In genomic region chr7:16197166-16197565, GRCm38 (mm10) we compare ENCODE assay signal across 21 mouse cellular contexts. TPM values are rescaled to one million over a fixed set of nuclear protein-coding genes. Genes with fewer than 3 reads are reported as not detected.
A peak's percentile ranks its signal among the peaks of the same experiment; 100 is the strongest.
DNase-seq lines count a peak whose midpoint lies in the region; ATAC-seq and TF ChIP-seq lines count a peak whose summit lies in the region.
"Had no signal": no experiment of that assay in that cellular context is flagged by ENCODE, and none has a peak within 500 bp of the region (broad histone marks: within the 10 kb centered on the region; RNA-seq: fewer than 3 reads in every experiment).

No protein-coding gene starts in this region.

- no peak for TF ChIP-seq CTCF in thymus, adult 2 months (IDR thresholded peaks at IDR 0.05; ENCODE audit: borderline replicate concordance, control insufficient read depth, extremely low read depth, insufficient read depth, low read length, poor library complexity)

- intact Hi-C loops in gastrocnemius, postnatal 14 days (cut with DNase I; ENCODE audit: low total_unique reads), result no loop called here

- no peaks in the 10 kb centered on the region for H3K9me3 ChIP-seq in forebrain, embryonic 10.5 days
- no peaks in the 10 kb centered on the region for H3K9me3 ChIP-seq in forebrain, embryonic 11.5 days (ENCODE audit: control insufficient read depth, low read length)
- H3K9me3 ChIP-seq in liver, embryonic 11.5 days (ENCODE audit: control insufficient read depth, low read length), result no peaks in the 10 kb centered on the region
- no peaks in the 10 kb centered on the region for H3K9me3 ChIP-seq in liver, embryonic 12.5 days (replicated peaks)
- H3K9me3 ChIP-seq: embryonic facial prominence, embryonic 15.5 days; liver, embryonic 13.5 days had no signal

- H3K36me3 ChIP-seq in forebrain, embryonic 10.5 days (replicated peaks), result peaks cover 70% of the 10 kb centered on the region
- no peaks in the 10 kb centered on the region; the same call in 1 of the 2 replicates for H3K36me3 ChIP-seq in forebrain, embryonic 11.5 days (ENCODE audit: control insufficient read depth, insufficient read depth, low read length)
- peaks cover 24% of the 10 kb centered on the region for H3K36me3 ChIP-seq in liver, embryonic 11.5 days (ENCODE audit: control insufficient read depth, insufficient read depth, low read length)
- peaks cover 54% of the 10 kb centered on the region for H3K36me3 ChIP-seq in liver, embryonic 12.5 days
- H3K36me3 ChIP-seq in thymus, adult 2 months (ENCODE audit: control insufficient read depth, insufficient read depth, low read length), result no peaks in the 10 kb centered on the region

- no peak for DNase-seq in forebrain, embryonic 10.5 days (ENCODE audit: extremely low spot score, low spot score)
- DNase-seq in forebrain, embryonic 11.5 days (ENCODE audit: low spot score), result no peak
- DNase-seq in liver, embryonic 11.5 days (ENCODE audit: low spot score), result no peak
- DNase-seq in CD8-positive naive resting alpha-beta T cell, adult 2 months (ENCODE audit: low read depth in 2 of 2, low spot score in 2 of 2), result peak; percentile 15 to 27
- peak; percentile 69 for DNase-seq in thymus, adult 2 months
- no peak for DNase-seq in gastrocnemius, postnatal 14 days
- no peak for DNase-seq in adrenal gland, adult 8-10 months
- DNase-seq: cerebellum, postnatal 14 days; embryo, embryonic 11 days; heart, adult 18-20 months; kidney, adult 18-20 months; kidney, postnatal 25 days; liver, embryonic 13.5 days; right cerebral cortex, postnatal 25 days had no signal

- no peaks in the 10 kb centered on the region for H3K27me3 ChIP-seq in forebrain, embryonic 10.5 days (ENCODE audit: poor library complexity, severe bottlenecking)
- no peaks in the 10 kb centered on the region for H3K27me3 ChIP-seq in forebrain, embryonic 11.5 days (ENCODE audit: control insufficient read depth, insufficient read depth, low read length)
- no peaks in the 10 kb centered on the region for H3K27me3 ChIP-seq in liver, embryonic 11.5 days (replicated peaks; ENCODE audit: control insufficient read depth, insufficient read depth, low read length)
- H3K27me3 ChIP-seq in liver, embryonic 12.5 days (replicated peaks), result no peaks in the 10 kb centered on the region
- H3K27me3 ChIP-seq in thymus, adult 2 months (ENCODE audit: control insufficient read depth, insufficient read depth, low read length), result no peaks in the 10 kb centered on the region
- H3K27me3 ChIP-seq: embryonic facial prominence, embryonic 15.5 days; liver, embryonic 13.5 days; Patski had no signal

- 83% methylated on average over 5 of the region's 5 CpGs for WGBS in forebrain, embryonic 10.5 days
- WGBS in forebrain, embryonic 11.5 days, result 86% methylated on average over 5 of the region's 5 CpGs
- 67% methylated on average over 5 of the region's 5 CpGs for WGBS in liver, embryonic 11.5 days
- 67% methylated on average over 5 of the region's 5 CpGs for WGBS in liver, embryonic 12.5 days (ENCODE audit: insufficient replicate concordance)
- 13% methylated on average over 5 of the region's 5 CpGs for WGBS in thymus, adult 2 months

- ATAC-seq in forebrain, embryonic 11.5 days (replicated peaks; ENCODE audit: low FRiP score), result no peak
- no peak for ATAC-seq in liver, embryonic 11.5 days (replicated peaks; ENCODE audit: low FRiP score)
- ATAC-seq in liver, embryonic 12.5 days, result no peak
- ATAC-seq: forebrain, embryonic 14.5 days; lung, postnatal 0 days; Patski had no signal

- TF ChIP-seq POLR2A in thymus, adult 2 months (IDR thresholded peaks at IDR 0.05; ENCODE audit: control insufficient read depth, extremely low read depth, insufficient read depth, low read length, poor library complexity), result no peak

- H3K9ac ChIP-seq in forebrain, embryonic 11.5 days (ENCODE audit: low read length), result no peak overlapping the region
- 0 out of 2 replicates have a peak overlapping the region, but pooled peaks have one; percentile 6 for H3K9ac ChIP-seq in liver, embryonic 11.5 days (ENCODE audit: low read depth, low read length)
- H3K9ac ChIP-seq in liver, embryonic 12.5 days, result no peak overlapping the region
- H3K9ac ChIP-seq: embryonic facial prominence, embryonic 15.5 days; liver, embryonic 13.5 days had no signal

- no peak overlapping the region for H3K4me3 ChIP-seq in forebrain, embryonic 10.5 days
- no peak overlapping the region for H3K4me3 ChIP-seq in forebrain, embryonic 11.5 days (ENCODE audit: low read depth, low read length)
- no peak overlapping the region for H3K4me3 ChIP-seq in liver, embryonic 11.5 days (ENCODE audit: low read depth, low read length)
- no peak overlapping the region for H3K4me3 ChIP-seq in liver, embryonic 12.5 days
- H3K4me3 ChIP-seq in thymus, adult 2 months (ENCODE audit: control insufficient read depth, insufficient read depth, low read length), result no peak overlapping the region
- H3K4me3 ChIP-seq: embryonic facial prominence, embryonic 15.5 days; left cerebral cortex, adult 2 months; limb, embryonic 10.5 days; liver, embryonic 13.5 days had no signal

- no peak overlapping the region for H3K4me2 ChIP-seq in forebrain, embryonic 11.5 days (ENCODE audit: low read depth, low read length, severe bottlenecking)
- no peak overlapping the region for H3K4me2 ChIP-seq in liver, embryonic 11.5 days
- no peak overlapping the region for H3K4me2 ChIP-seq in liver, embryonic 12.5 days
- H3K4me2 ChIP-seq: embryonic facial prominence, embryonic 15.5 days; liver, embryonic 13.5 days had no signal

- H3K4me1 ChIP-seq in forebrain, embryonic 10.5 days, result 0 out of 2 replicates have a peak, but pooled peaks cover 4% of the 10 kb centered on the region
- H3K4me1 ChIP-seq in forebrain, embryonic 11.5 days (replicated peaks; ENCODE audit: control insufficient read depth, insufficient read depth, low read length), result no peaks in the 10 kb centered on the region
- H3K4me1 ChIP-seq in liver, embryonic 11.5 days (replicated peaks; ENCODE audit: control insufficient read depth, insufficient read depth, low read length), result no peaks in the 10 kb centered on the region
- no peaks in the 10 kb centered on the region for H3K4me1 ChIP-seq in liver, embryonic 12.5 days
- H3K4me1 ChIP-seq in thymus, adult 2 months (replicated peaks; ENCODE audit: control insufficient read depth, insufficient read depth, low read length), result peaks cover 80% of the 10 kb centered on the region
- H3K4me1 ChIP-seq: embryonic facial prominence, embryonic 15.5 days had no signal

- H3K27ac ChIP-seq in forebrain, embryonic 10.5 days, result 0 out of 2 replicates have a peak overlapping the region, but pooled peaks have one; percentile 25
- H3K27ac ChIP-seq in forebrain, embryonic 11.5 days (ENCODE audit: low read depth, low read length), result no peak overlapping the region
- no peak overlapping the region for H3K27ac ChIP-seq in liver, embryonic 11.5 days (ENCODE audit: low read depth, low read length)
- no peak overlapping the region for H3K27ac ChIP-seq in liver, embryonic 12.5 days
- H3K27ac ChIP-seq in thymus, adult 2 months (ENCODE audit: control insufficient read depth, insufficient read depth, low read length), result peak overlapping the region; percentile 76
- H3K27ac ChIP-seq: embryonic facial prominence, embryonic 15.5 days; left cerebral cortex, adult 2 months; limb, embryonic 10.5 days; liver, embryonic 13.5 days had no signal

RNA-seq across cellular contexts. Expression of gene Meis3, which starts 22.3 kb away (rescaled TPM):
- polyA plus RNA-seq in forebrain, embryonic 10.5 days (2016; fragmentation: Nextera tagmentation; extraction: Ambion mirVana), result 56.7 and 57.5 TPM in 2 replicates
- polyA plus RNA-seq in forebrain, embryonic 11.5 days (2014; fragmentation: Nextera tagmentation; extraction: Ambion mirVana), result 77.8 and 79.7 TPM in 2 replicates
- 14.2 and 17.7 TPM in 2 replicates for polyA plus RNA-seq in liver, embryonic 11.5 days (2014; fragmentation: Nextera tagmentation; extraction: Ambion mirVana)
- polyA plus RNA-seq in liver, embryonic 12.5 days (2016; fragmentation: Nextera tagmentation; extraction: Ambion mirVana), result 4.4 and 5.7 TPM in 2 replicates
- polyA plus RNA-seq in thymus, adult 2 months (2012; rRNA removed), result 65.2 and 66.8 TPM in 2 replicates
- total RNA-seq in gastrocnemius, postnatal 14 days (2021), result 1 to 10 TPM; 2.5 to 3.1 TPM
- total RNA-seq in adrenal gland, adult 8-10 months (2022), result 10 to 100 TPM; 11.5 to 27.5 (median 19.7) TPM

RNA-seq across cellular contexts. Expression of gene Dhx34, which starts 24.7 kb away (rescaled TPM):
- 19.6 and 21.2 TPM in 2 replicates for polyA plus RNA-seq in forebrain, embryonic 10.5 days (2016; fragmentation: Nextera tagmentation; extraction: Ambion mirVana)
- polyA plus RNA-seq in forebrain, embryonic 11.5 days (2014; fragmentation: Nextera tagmentation; extraction: Ambion mirVana), result 14.3 and 16.4 TPM in 2 replicates
- polyA plus RNA-seq in liver, embryonic 11.5 days (2014; fragmentation: Nextera tagmentation; extraction: Ambion mirVana), result 13.8 and 14.4 TPM in 2 replicates
- 9.5 and 9.6 TPM in 2 replicates for polyA plus RNA-seq in liver, embryonic 12.5 days (2016; fragmentation: Nextera tagmentation; extraction: Ambion mirVana)
- 72.3 and 86.9 TPM in 2 replicates for polyA plus RNA-seq in thymus, adult 2 months (2012; rRNA removed)
- total RNA-seq in gastrocnemius, postnatal 14 days (2021), result 1 to 10 TPM; 4.2 to 4.6 TPM
- 10 to 100 TPM; 13.7 to 20.3 (median 16.9) TPM for total RNA-seq in adrenal gland, adult 8-10 months (2022)

RNA-seq across cellular contexts. Expression of gene C5ar2, which starts 46.8 kb away (rescaled TPM):
- 0.09 TPM in 2 replicates for polyA plus RNA-seq in forebrain, embryonic 10.5 days (2016; fragmentation: Nextera tagmentation; extraction: Ambion mirVana)
- polyA plus RNA-seq in forebrain, embryonic 11.5 days (2014; fragmentation: Nextera tagmentation; extraction: Ambion mirVana), result 0.12 and 0.25 TPM in 2 replicates
- polyA plus RNA-seq in liver, embryonic 11.5 days (2014; fragmentation: Nextera tagmentation; extraction: Ambion mirVana), result 1.3 and 1.8 TPM in 2 replicates
- 1.6 and 1.7 TPM in 2 replicates for polyA plus RNA-seq in liver, embryonic 12.5 days (2016; fragmentation: Nextera tagmentation; extraction: Ambion mirVana)
- polyA plus RNA-seq in thymus, adult 2 months (2012; rRNA removed), result 0.26 and 0.46 TPM in 2 replicates
- total RNA-seq in gastrocnemius, postnatal 14 days (2021), result under 1 TPM; 0.20 to 0.27 TPM
- total RNA-seq in adrenal gland, adult 8-10 months (2022), result 1 to 10 TPM in 1 of 4 experiments, under 1 TPM in 3; 0.41 to 1.0 (median 0.75) TPM
- polyA plus RNA-seq: forebrain, embryonic 14.5 days; Patski had no signal

Comparison
In these comparisons a context has a peak if more than half of its experiments do, and no peak if none do; other contexts are left out.
1. H3K27ac ChIP-seq: peak in forebrain, embryonic 10.5 days (single experiment) and thymus, adult 2 months (single experiment); none in forebrain, embryonic 11.5 days (single experiment), liver, embryonic 11.5 days (single experiment) and liver, embryonic 12.5 days (single experiment).
2. DNase-seq: peak in CD8-positive naive resting alpha-beta T cell, adult 2 months (2 of 2) and thymus, adult 2 months (single experiment); none in forebrain, embryonic 10.5 days (single experiment), forebrain, embryonic 11.5 days (single experiment), liver, embryonic 11.5 days (single experiment), gastrocnemius, postnatal 14 days (single experiment) and adrenal gland, adult 8-10 months (single experiment).